Mouse (Mus musculus): ENCODE data around the gene Ankrd35. TPM values are rescaled to one million over a fixed set of nuclear protein-coding genes. Genes with fewer than 3 reads are reported as not detected.

The Ankrd35 gene
- 0.74 and 0.97 TPM in 2 replicates for polyA plus RNA-seq (2012; rRNA removed)

- Histone ChIP-seq H3K36me3 (ENCODE audit: control insufficient read depth, insufficient read depth, low read length) (no peaks in the 10 kb centered on the region), H3K27me3 (ENCODE audit: control insufficient read depth, insufficient read depth, low read length) (no peaks in the 10 kb centered on the region), H3K27ac (ENCODE audit: insufficient read depth, low read length) (no peak within 1 kb of the TSS), H3K4me1 (ENCODE audit: control insufficient read depth, insufficient read depth, insufficient read length) (peaks cover 3% of the 10 kb centered on the region; the same call in 1 of the 2 replicates), H3K4me3 (ENCODE audit: extremely low read depth, insufficient read depth, insufficient read length) (peak within 1 kb of the TSS; percentile 56)
- DNase-seq (ENCODE audit: low read depth in 1 of 2, low spot score in 2 of 2): peak; percentile 74 to 82
- 6% methylated on average over 35 of the region's 35 CpGs for WGBS
- no peak for TF ChIP-seq POLR2A (IDR thresholded peaks at IDR 0.05; ENCODE audit: low read depth, low read length)
- TF ChIP-seq CTCF (IDR thresholded peaks at IDR 0.05; ENCODE audit: extremely low read depth, insufficient read depth, insufficient read length, insufficient replicate concordance): 0 out of 2 replicates have a peak, but pooled peaks have one; percentile 3
These were observed at the start of gene Ankrd35 for GRCm38 (mm10) chr3:96669727-96670468. TSS of gene Ankrd35 (plus strand) at chr3:96670131.

GRCm38 (mm10) chr3:96623201-96623600 lies 46.7 kb upstream of the Ankrd35 start:
- Histone ChIP-seq H3K36me3 (ENCODE audit: control insufficient read depth, insufficient read depth, low read length) (peaks cover 1% of the 10 kb centered on the region), H3K4me3 (ENCODE audit: extremely low read depth, insufficient read depth, insufficient read length) (no peak overlapping the region), H3K27ac (ENCODE audit: insufficient read depth, low read length) (no peak overlapping the region), H3K4me1 (ENCODE audit: control insufficient read depth, insufficient read depth, insufficient read length) (no peaks in the 10 kb centered on the region), H3K27me3 (ENCODE audit: control insufficient read depth, insufficient read depth, low read length) (no peaks in the 10 kb centered on the region)
- no peak for TF ChIP-seq POLR2A (IDR thresholded peaks at IDR 0.05; ENCODE audit: low read depth, low read length)
- TF ChIP-seq CTCF (IDR thresholded peaks at IDR 0.05; ENCODE audit: extremely low read depth, insufficient read depth, insufficient read length, insufficient replicate concordance): no peak
- no peak for DNase-seq (ENCODE audit: low read depth in 1 of 2, low spot score in 2 of 2)
- 95% methylated on average over 4 of the region's 4 CpGs for WGBS

DNA sequence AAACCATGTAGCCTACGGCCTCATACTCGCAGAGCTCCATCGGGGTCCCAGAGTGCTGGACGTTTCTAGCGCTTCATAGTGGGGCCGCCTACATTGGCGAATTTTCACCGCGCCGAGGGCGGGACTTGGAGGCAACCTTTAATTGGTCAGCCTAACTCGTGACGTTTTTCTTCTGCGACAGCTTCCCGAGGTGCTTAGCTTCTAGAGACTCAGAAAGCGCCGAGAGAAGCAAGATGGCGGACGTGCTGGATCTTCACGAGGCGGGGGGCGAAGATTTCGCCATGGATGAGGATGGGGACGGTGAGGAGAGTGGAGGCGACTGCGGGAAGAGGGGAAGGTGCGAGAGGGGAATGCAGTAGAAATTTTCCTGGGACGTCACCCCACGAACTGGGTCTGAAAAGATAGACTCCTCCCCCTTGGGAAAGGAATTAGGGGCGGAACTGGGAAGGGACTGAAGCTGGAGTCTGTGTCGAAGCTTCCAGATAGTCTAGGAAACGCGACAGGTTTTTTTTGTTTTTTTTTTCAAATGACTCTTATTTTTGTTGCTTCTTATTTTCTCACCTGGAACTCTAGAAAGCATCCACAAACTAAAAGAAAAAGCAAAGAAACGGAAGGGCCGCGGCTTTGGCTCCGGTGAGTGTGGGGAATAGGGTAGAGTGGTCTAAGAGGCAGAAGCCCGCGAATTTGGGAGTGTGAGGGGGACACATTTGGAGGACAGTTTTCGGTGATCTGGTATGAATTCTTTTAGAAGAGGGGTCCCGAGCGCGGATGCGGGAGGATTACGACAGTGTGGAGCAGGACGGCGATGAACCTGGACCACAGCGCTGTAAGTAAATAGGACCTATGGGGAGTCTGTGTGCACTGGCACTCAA lies 40.0 kb upstream of the Ankrd35 start, which contains the start of gene Rbm8a:
TSS of gene Rbm8a (plus strand) at position 205 of the 872 bp plus-strand sequence.
- peaks cover 3% of the 10 kb centered on the region; the same call in 1 of the 2 replicates for H3K36me3 ChIP-seq (ENCODE audit: control insufficient read depth, insufficient read depth, low read length)
- no peaks in the 10 kb centered on the region for H3K27me3 ChIP-seq (ENCODE audit: control insufficient read depth, insufficient read depth, low read length)
- peak; percentile 51 for TF ChIP-seq POLR2A (IDR thresholded peaks at IDR 0.05; ENCODE audit: low read depth, low read length)
- TF ChIP-seq CTCF (IDR thresholded peaks at IDR 0.05; ENCODE audit: extremely low read depth, insufficient read depth, insufficient read length, insufficient replicate concordance): no peak
- DNase-seq (ENCODE audit: low read depth in 1 of 2, low spot score in 2 of 2): peak; percentile 93 to 96
- H3K27ac ChIP-seq (ENCODE audit: insufficient read depth, low read length): peak within 1 kb of the TSS; percentile 81
- 1% methylated on average over 48 of the region's 48 CpGs for WGBS
- H3K4me3 ChIP-seq (ENCODE audit: extremely low read depth, insufficient read depth, insufficient read length): peak within 1 kb of the TSS; percentile 100
- peaks cover 2% of the 10 kb centered on the region; the same call in 1 of the 2 replicates for H3K4me1 ChIP-seq (ENCODE audit: control insufficient read depth, insufficient read depth, insufficient read length)

GRCm38 (mm10) chr3:96632058-96632457 lies 37.9 kb upstream of the Ankrd35 start:
- Histone ChIP-seq H3K4me3 (ENCODE audit: extremely low read depth, insufficient read depth, insufficient read length) (no peak overlapping the region), H3K27ac (ENCODE audit: insufficient read depth, low read length) (no peak overlapping the region), H3K4me1 (ENCODE audit: control insufficient read depth, insufficient read depth, insufficient read length) (peaks cover 2% of the 10 kb centered on the region; the same call in 1 of the 2 replicates), H3K27me3 (ENCODE audit: control insufficient read depth, insufficient read depth, low read length) (no peaks in the 10 kb centered on the region), H3K36me3 (ENCODE audit: control insufficient read depth, insufficient read depth, low read length) (peaks cover 3% of the 10 kb centered on the region; the same call in 1 of the 2 replicates)
- TF ChIP-seq CTCF (IDR thresholded peaks at IDR 0.05; ENCODE audit: extremely low read depth, insufficient read depth, insufficient read length, insufficient replicate concordance): no peak
- TF ChIP-seq POLR2A (IDR thresholded peaks at IDR 0.05; ENCODE audit: low read depth, low read length): no peak
- no peak for DNase-seq (ENCODE audit: low read depth in 1 of 2, low spot score in 2 of 2)

- WGBS: 82% methylated on average over 1 of the region's 1 CpGs
- peaks cover 2% of the 10 kb centered on the region; the same call in 1 of the 2 replicates for H3K4me1 ChIP-seq (ENCODE audit: control insufficient read depth, insufficient read depth, insufficient read length)
- H3K27me3 ChIP-seq (ENCODE audit: control insufficient read depth, insufficient read depth, low read length): no peaks in the 10 kb centered on the region
- H3K4me3 ChIP-seq (ENCODE audit: extremely low read depth, insufficient read depth, insufficient read length): no peak overlapping the region
- DNase-seq (ENCODE audit: low read depth in 1 of 2, low spot score in 2 of 2): no peak
- H3K36me3 ChIP-seq (ENCODE audit: control insufficient read depth, insufficient read depth, low read length): peaks cover 3% of the 10 kb centered on the region; the same call in 1 of the 2 replicates
- H3K27ac ChIP-seq (ENCODE audit: insufficient read depth, low read length): no peak overlapping the region
- no peak for TF ChIP-seq CTCF (IDR thresholded peaks at IDR 0.05; ENCODE audit: extremely low read depth, insufficient read depth, insufficient read length, insufficient replicate concordance)
- TF ChIP-seq POLR2A (IDR thresholded peaks at IDR 0.05; ENCODE audit: low read depth, low read length): no peak
These were observed 35.9 kb upstream of the Ankrd35 start for GRCm38 (mm10) chr3:96634015-96634414.

DNA sequence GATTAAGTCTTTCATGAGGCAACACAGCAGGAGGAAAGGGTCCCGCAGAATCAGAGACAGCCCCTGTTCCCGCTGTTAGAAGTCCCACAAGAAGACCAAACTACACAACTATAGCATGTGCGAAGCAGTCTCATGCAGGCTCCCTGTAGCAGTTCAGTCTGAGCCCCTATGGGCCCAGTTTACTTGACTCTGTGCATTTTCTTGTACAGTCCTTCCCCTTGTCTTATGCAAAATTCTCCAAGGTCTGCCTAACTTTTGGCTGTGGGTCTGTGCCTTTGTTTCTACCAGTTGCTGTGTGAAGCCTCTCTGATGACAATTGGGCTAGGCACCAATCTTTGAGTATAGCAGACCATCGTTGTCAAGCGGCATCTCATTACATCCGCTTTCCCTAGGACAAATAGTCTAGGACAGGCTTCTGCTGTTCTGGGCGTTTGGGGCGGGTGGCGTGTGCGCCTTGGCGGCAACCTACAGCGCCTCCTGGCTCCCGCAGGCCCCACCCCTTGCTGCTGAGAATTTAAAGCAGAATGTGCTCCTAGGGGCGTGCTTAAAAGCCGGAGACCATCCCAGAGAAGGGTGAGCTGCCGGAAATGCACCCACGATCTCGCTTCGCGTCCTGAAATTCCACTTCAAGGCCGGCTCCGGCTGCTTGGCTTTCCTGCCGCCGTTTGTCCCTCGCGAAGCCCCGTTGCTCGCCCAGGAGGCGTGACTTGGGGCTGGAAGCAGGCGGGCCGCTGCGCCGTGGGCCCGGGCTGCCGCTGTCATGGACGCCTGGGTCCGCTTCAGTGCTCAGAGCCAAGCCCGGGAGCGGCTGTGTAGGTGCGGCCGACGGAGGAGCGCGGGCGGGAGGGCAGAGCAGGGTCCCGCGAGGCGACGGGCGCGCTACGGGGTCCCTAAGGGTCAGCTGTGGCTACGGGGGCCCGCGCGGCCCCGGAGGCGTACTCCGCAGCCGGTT lies 34.7 kb upstream of the Ankrd35 start, which contains the start of the genes Pex11b and Gm42957:
TSS of gene Pex11b (plus strand) at position 449 of the 952 bp plus-strand sequence.
TSS of gene Gm42957 (plus strand) at position 547 of the 952 bp plus-strand sequence.
- peak within 1 kb of the TSS; percentile 69 for H3K4me3 ChIP-seq (ENCODE audit: extremely low read depth, insufficient read depth, insufficient read length)
- WGBS: 4% methylated on average over 60 of the region's 60 CpGs
- H3K27ac ChIP-seq (ENCODE audit: insufficient read depth, low read length): peak within 1 kb of the TSS; percentile 65
- peaks cover 3% of the 10 kb centered on the region; the same call in 1 of the 2 replicates for H3K36me3 ChIP-seq (ENCODE audit: control insufficient read depth, insufficient read depth, low read length)
- no peaks in the 10 kb centered on the region for H3K27me3 ChIP-seq (ENCODE audit: control insufficient read depth, insufficient read depth, low read length)
- H3K4me1 ChIP-seq (ENCODE audit: control insufficient read depth, insufficient read depth, insufficient read length): peaks cover 2% of the 10 kb centered on the region; the same call in 1 of the 2 replicates
- no peak for TF ChIP-seq CTCF (IDR thresholded peaks at IDR 0.05; ENCODE audit: extremely low read depth, insufficient read depth, insufficient read length, insufficient replicate concordance)
- peak; percentile 14; the same call in 1 of the 2 replicates for TF ChIP-seq POLR2A (IDR thresholded peaks at IDR 0.05; ENCODE audit: low read depth, low read length)
- DNase-seq (ENCODE audit: low read depth in 1 of 2, low spot score in 2 of 2): peak; percentile 41 to 77

Data from spleen, adult 2 months (tissue).